ENCODE assay signal across 8 mouse cellular contexts in the genomic region with DNA sequence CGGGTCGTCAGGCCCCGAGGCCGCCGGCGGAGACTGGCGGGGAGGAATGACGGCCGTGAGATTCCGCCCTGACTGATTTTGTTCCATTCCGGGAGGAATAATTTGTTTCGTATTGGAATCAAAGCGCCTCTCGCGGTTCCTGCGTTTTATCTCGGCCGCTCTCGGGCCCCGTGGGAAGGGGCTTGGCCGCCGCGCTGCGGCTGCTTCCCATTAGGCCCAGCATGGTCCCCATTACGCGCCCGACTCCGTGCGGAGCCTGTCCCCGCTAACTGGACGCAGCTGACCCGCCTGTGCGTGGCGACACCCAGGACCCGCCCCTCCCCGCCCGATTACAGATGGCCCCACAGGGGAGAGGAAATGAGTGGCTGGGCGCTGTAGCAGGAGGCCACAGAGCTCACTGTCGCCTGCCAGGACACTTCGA. TPM values are rescaled to one million over a fixed set of nuclear protein-coding genes. Genes with fewer than 3 reads are reported as not detected.
DNase-seq lines count a peak whose midpoint lies in the region; ATAC-seq lines count a peak whose summit lies in the region.

No protein-coding gene starts in this region.

- peak; percentile 17 to 52 for DNase-seq in adrenal gland, adult (ENCODE audit: inconsistent age in 2 of 2, low spot score in 1 of 2)
- no peak for DNase-seq in adrenal gland, postnatal 4 days (ENCODE audit: low spot score in 2 of 2)
- no peak for DNase-seq in natural killer cell, adult 2 months (ENCODE audit: low spot score in 2 of 2)
- DNase-seq in spleen, adult 18-20 months, result no peak

- WGBS in forebrain, embryonic 16.5 days, result under 1% methylated on average over 40 of the region's 40 CpGs

- H3K4me3 ChIP-seq in forebrain, embryonic 16.5 days (replicated peaks; ENCODE audit: low read length), result peak overlapping the region; percentile 27

- H3K36me3 ChIP-seq in forebrain, embryonic 16.5 days (ENCODE audit: control insufficient read depth, insufficient read depth), result no peaks in the 10 kb centered on the region

- peaks cover 59% of the 10 kb centered on the region for H3K27me3 ChIP-seq in forebrain, embryonic 16.5 days (replicated peaks; ENCODE audit: control insufficient read depth, insufficient read depth, low read length)

- H3K9ac ChIP-seq in forebrain, embryonic 16.5 days (replicated peaks; ENCODE audit: low read depth, low read length), result peak overlapping the region; percentile 18; the same call in 1 of the 2 replicates

- no peak overlapping the region for H3K27ac ChIP-seq in forebrain, embryonic 16.5 days (ENCODE audit: low read length)

- peak; percentile 33 for ATAC-seq in CD4-positive, CD25-positive, alpha-beta regulatory T cell, adult 4 months
- no peak for ATAC-seq in forebrain, embryonic 16.5 days
- peak; percentile 76 for ATAC-seq in megakaryocyte, adult 5-6 weeks (ENCODE audit: poor library complexity, severe bottlenecking)
- ATAC-seq in activated CD4-positive, CD25-positive, alpha-beta regulatory T cell, adult 4 months, result no peak

- peaks cover 6% of the 10 kb centered on the region for H3K4me1 ChIP-seq in forebrain, embryonic 16.5 days (replicated peaks; ENCODE audit: control insufficient read depth, insufficient read depth, low read length)

- H3K9me3 ChIP-seq in forebrain, embryonic 16.5 days (ENCODE audit: control insufficient read depth, low read length), result peaks cover 4% of the 10 kb centered on the region; the same call in 1 of the 2 replicates

- peak overlapping the region; percentile 46 for H3K4me2 ChIP-seq in forebrain, embryonic 16.5 days (ENCODE audit: low read length)

RNA-seq across cellular contexts. Expression of a gene that starts 13.1 kb away (rescaled TPM):
- 10 to 100 TPM; 26.4 to 27.0 TPM for total RNA-seq in adrenal gland, postnatal 4 days (2021)
- 10 to 100 TPM; 48.3 to 57.8 TPM for polyA plus RNA-seq in CD4-positive, CD25-positive, alpha-beta regulatory T cell, adult 4 months (2017; shearing (Covaris generic))
- polyA plus RNA-seq in forebrain, embryonic 16.5 days (2015; fragmentation: Nextera tagmentation; extraction: Ambion mirVana), result 94.1 and 102 TPM in 2 replicates
- 55.0 and 74.1 TPM in 2 replicates for total RNA-seq in megakaryocyte, adult 5-6 weeks (2015)
- 145 and 158 TPM in 2 replicates for total RNA-seq in megakaryocyte, adult 5-6 weeks (2017)
- polyA plus RNA-seq in activated CD4-positive, CD25-positive, alpha-beta regulatory T cell, adult 4 months (2017; shearing (Covaris generic)), result 10 to 100 TPM; 62.0 to 71.2 TPM

RNA-seq across cellular contexts. Expression of a gene that starts 18.0 kb away (rescaled TPM):
- total RNA-seq in adrenal gland, postnatal 4 days (2021), result not detected
- polyA plus RNA-seq in CD4-positive, CD25-positive, alpha-beta regulatory T cell, adult 4 months (2017; shearing (Covaris generic)), result not detected
- polyA plus RNA-seq in forebrain, embryonic 16.5 days (2015; fragmentation: Nextera tagmentation; extraction: Ambion mirVana), result 0.43 and 0.45 TPM in 2 replicates
- total RNA-seq in megakaryocyte, adult 5-6 weeks (2015), result not detected in 2 replicates
- not detected in 2 replicates for total RNA-seq in megakaryocyte, adult 5-6 weeks (2017)
- not detected for polyA plus RNA-seq in activated CD4-positive, CD25-positive, alpha-beta regulatory T cell, adult 4 months (2017; shearing (Covaris generic))

Comparison
In these comparisons a context has a peak if more than half of its experiments do, and no peak if none do; other contexts are left out.
1. DNase-seq: peak in adrenal gland, adult (2 of 2); none in adrenal gland, postnatal 4 days (0 of 2), natural killer cell, adult 2 months (0 of 2) and spleen, adult 18-20 months (0 of 2).
2. ATAC-seq: peak in CD4-positive, CD25-positive, alpha-beta regulatory T cell, adult 4 months (single experiment) and megakaryocyte, adult 5-6 weeks (single experiment); none in forebrain, embryonic 16.5 days (single experiment) and activated CD4-positive, CD25-positive, alpha-beta regulatory T cell, adult 4 months (single experiment).